Mouse (Mus musculus) testis, adult 2 months (tissue): Measurements from ENCODE around the gene Pth1r.

Source experiments
- CTCF ChIP-seq: fragments of 200-500 bp; IDR thresholded peaks from 2 replicates; pipeline ENCODE4 v1.5.1; 2012; ENCODE audit warnings: low read depth, mild to moderate bottlenecking, inconsistent platforms, low read length, moderate library complexity; ENCODE audit not compliant: control insufficient read depth, insufficient read depth, insufficient replicate concordance
- POLR2A ChIP-seq: fragments of 200-500 bp; IDR thresholded peaks from 2 replicates; pipeline ENCODE4 v1.6.1; 2012; ENCODE audit warnings: low read depth, mild to moderate bottlenecking, inconsistent platforms, low read length, moderate library complexity; ENCODE audit not compliant: control insufficient read depth

GRCm38 (mm10) chr9:110684100-110684831 lies 62.7 kb downstream of the Pth1r start:
- TF ChIP-seq CTCF: no peak
- TF ChIP-seq POLR2A: no peak
